Mouse (Mus musculus) erythroblast, embryonic 14.5 days (primary cell): ENCODE measurements around the gene Ccdc40.

Experiments
- GATA1 ChIP-seq: IDR thresholded peaks from 2 replicates; pipeline ENCODE4 v1.6.1; 2012; ENCODE audit warnings: low read length, inconsistent platforms, mixed read lengths
- TAL1 ChIP-seq: IDR thresholded peaks from 3 replicates; pipeline ENCODE4 v1.6.1; 2012; ENCODE audit warnings: low read length, inconsistent platforms, mixed read lengths

GRCm38 (mm10) chr11:119300986-119301385 lies 72.6 kb downstream of the Ccdc40 start:
- TF ChIP-seq GATA1 (no peak), TAL1 (no peak)
